Mouse (Mus musculus): ENCODE data around the gene Taf6l.

DNA sequence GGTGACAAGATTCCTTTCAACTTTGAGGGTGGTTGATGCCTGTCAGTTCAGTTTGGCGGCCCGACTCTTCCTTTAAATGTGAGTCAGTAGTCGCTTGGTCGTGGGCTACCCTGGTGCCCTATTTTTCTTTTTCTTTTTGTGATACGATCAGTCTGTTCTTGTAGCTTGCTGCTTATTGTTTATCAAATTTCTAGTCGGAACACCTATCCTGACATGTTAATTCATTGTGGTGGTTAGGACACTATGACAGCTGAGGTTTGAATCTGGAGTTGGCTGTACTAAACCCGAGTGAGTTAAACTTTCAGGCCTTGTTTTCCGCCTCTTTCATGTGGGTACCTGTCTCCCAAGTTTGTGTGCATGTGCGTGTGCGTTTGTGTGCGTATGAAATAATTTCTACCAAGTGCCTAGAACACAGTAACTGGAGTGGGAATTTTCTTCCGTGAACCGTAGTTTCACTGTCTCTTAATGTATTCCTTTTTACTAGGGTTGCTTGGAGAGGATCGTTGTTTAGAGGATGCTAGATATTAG, 28.7 kb downstream of the Taf6l start:
- TF ChIP-seq CTCF (IDR thresholded peaks at IDR 0.05; ENCODE audit: insufficient read depth, low read length) (no peak), POLR2A (IDR thresholded peaks at IDR 0.05; ENCODE audit: borderline replicate concordance, extremely low read depth, low read depth, low read length) (no peak)
